Mouse (Mus musculus): ENCODE results near the gene Cenpq. TPM values are rescaled to one million over a fixed set of nuclear protein-coding genes. Genes with fewer than 3 reads are reported as not detected.

Gene Cenpq
- polyA plus RNA-seq, 1 experiment = 11.2 TPM

GRCm38 (mm10) chr17:40877741-40878140, 57.1 kb downstream of the Cenpq start:
- WGBS = 48% methylated on average over 3 of the region's 3 CpGs
- H3K4me1 ChIP-seq (ENCODE audit: control insufficient read depth, insufficient read depth, low read length) = no peaks in the 10 kb centered on the region; the same call in 1 of the 2 replicates
- no peak overlapping the region for H3K4me3 ChIP-seq (replicated peaks; ENCODE audit: control insufficient read depth, low read depth, low read length)
- H3K27ac ChIP-seq (ENCODE audit: control insufficient read depth, insufficient read depth, low read depth, low read length, poor library complexity) = no peak overlapping the region
- TF ChIP-seq POLR2A (IDR thresholded peaks at IDR 0.05; ENCODE audit: borderline replicate concordance, control insufficient read depth, low read depth, low read length) (no peak), CTCF (IDR thresholded peaks at IDR 0.05; ENCODE audit: control insufficient read depth, insufficient read depth, low read length) (no peak)

GRCm38 (mm10) chr17:40875568-40875967, 59.3 kb downstream of the Cenpq start:
- WGBS = 17% methylated on average over 1 of the region's 1 CpGs
- TF ChIP-seq POLR2A (IDR thresholded peaks at IDR 0.05; ENCODE audit: borderline replicate concordance, control insufficient read depth, low read depth, low read length) (no peak), CTCF (IDR thresholded peaks at IDR 0.05; ENCODE audit: control insufficient read depth, insufficient read depth, low read length) (no peak)
- no peak overlapping the region for H3K4me3 ChIP-seq (replicated peaks; ENCODE audit: control insufficient read depth, low read depth, low read length)
- no peak overlapping the region for H3K27ac ChIP-seq (ENCODE audit: control insufficient read depth, insufficient read depth, low read depth, low read length, poor library complexity)
- H3K4me1 ChIP-seq (ENCODE audit: control insufficient read depth, insufficient read depth, low read length) = no peaks in the 10 kb centered on the region; the same call in 1 of the 2 replicates

GRCm38 (mm10) chr17:40874701-40875100, 60.1 kb downstream of the Cenpq start:
- no peak for TF ChIP-seq CTCF (IDR thresholded peaks at IDR 0.05; ENCODE audit: control insufficient read depth, insufficient read depth, low read length)
- TF ChIP-seq POLR2A (IDR thresholded peaks at IDR 0.05; ENCODE audit: borderline replicate concordance, control insufficient read depth, low read depth, low read length) = no peak
- H3K4me1 ChIP-seq (ENCODE audit: control insufficient read depth, insufficient read depth, low read length) = no peaks in the 10 kb centered on the region; the same call in 1 of the 2 replicates
- no peak overlapping the region for H3K4me3 ChIP-seq (replicated peaks; ENCODE audit: control insufficient read depth, low read depth, low read length)
- 65% methylated on average over 3 of the region's 3 CpGs for WGBS
- no peak overlapping the region for H3K27ac ChIP-seq (ENCODE audit: control insufficient read depth, insufficient read depth, low read depth, low read length, poor library complexity)

- Histone ChIP-seq H3K27ac (ENCODE audit: control insufficient read depth, insufficient read depth, low read depth, low read length, poor library complexity) (no peak overlapping the region), H3K4me1 (ENCODE audit: control insufficient read depth, insufficient read depth, low read length) (no peaks in the 10 kb centered on the region; the same call in 1 of the 2 replicates), H3K4me3 (replicated peaks; ENCODE audit: control insufficient read depth, low read depth, low read length) (no peak overlapping the region)
- WGBS = 7% methylated on average over 2 of the region's 2 CpGs
- TF ChIP-seq CTCF (IDR thresholded peaks at IDR 0.05; ENCODE audit: control insufficient read depth, insufficient read depth, low read length) = no peak
- no peak for TF ChIP-seq POLR2A (IDR thresholded peaks at IDR 0.05; ENCODE audit: borderline replicate concordance, control insufficient read depth, low read depth, low read length)
Observed at GRCm38 (mm10) chr17:40873582-40874011, 61.2 kb downstream of the Cenpq start.

Other genes starting within 250 kb of the Cenpq start
- not detected in 2 replicates for gene Esp1, start 207.9 kb downstream of the Cenpq start, polyA plus RNA-seq (2011; ENCODE audit: insufficient read depth, insufficient read length, low replicate concordance, missing spikeins)
- gene Crisp2, start 128.0 kb downstream of the Cenpq start, polyA plus RNA-seq (2011; ENCODE audit: insufficient read depth, insufficient read length, low replicate concordance, missing spikeins) = 3.0 TPM in 1 of 2 replicates, not detected in the other
- gene Rhag, start 123.9 kb downstream of the Cenpq start, polyA plus RNA-seq (2011; ENCODE audit: insufficient read depth, insufficient read length, low replicate concordance, missing spikeins) = 37.6 and 108 TPM in 2 replicates
- 0.45 and 2.0 TPM in 2 replicates for gene 9130008F23Rik, start 54.5 kb downstream of the Cenpq start, polyA plus RNA-seq (2011; ENCODE audit: insufficient read depth, insufficient read length, low replicate concordance, missing spikeins)
- gene Glyatl3, start 20.7 kb downstream of the Cenpq start, polyA plus RNA-seq (2011; ENCODE audit: insufficient read depth, insufficient read length, low replicate concordance, missing spikeins) = not detected in 2 replicates
- gene Mut, start 362 bp downstream of the Cenpq start, polyA plus RNA-seq (2011; ENCODE audit: insufficient read depth, insufficient read length, low replicate concordance, missing spikeins) = 5.0 and 7.1 TPM in 2 replicates